21 mouse cellular contexts compared by ENCODE assay signal in genomic region chr19:16273021-16273420, GRCm38 (mm10).
DNase-seq lines count a peak whose midpoint lies in the region; ATAC-seq and TF ChIP-seq lines count a peak whose summit lies in the region.
"Had no signal": no experiment of that assay in that cellular context is flagged by ENCODE, and none has a peak within 500 bp of the region (broad histone marks: within the 10 kb centered on the region; RNA-seq: fewer than 3 reads in every experiment).

No protein-coding gene starts in this region.

- no peak for TF ChIP-seq POLR2A in lung, adult 2 months (IDR thresholded peaks at IDR 0.05; ENCODE audit: borderline replicate concordance, extremely low read depth, low read depth, low read length)

- H3K27me3 ChIP-seq in forebrain, embryonic 15.5 days, result no peaks in the 10 kb centered on the region
- no peaks in the 10 kb centered on the region for H3K27me3 ChIP-seq in forebrain, embryonic 10.5 days (ENCODE audit: poor library complexity, severe bottlenecking)
- H3K27me3 ChIP-seq in lung, postnatal 0 days (replicated peaks; ENCODE audit: insufficient read depth, low read length), result no peaks in the 10 kb centered on the region
- H3K27me3 ChIP-seq in neural tube, embryonic 14.5 days (ENCODE audit: control insufficient read depth, insufficient read depth, low read length), result no peaks in the 10 kb centered on the region
- H3K27me3 ChIP-seq in neural tube, embryonic 15.5 days (replicated peaks), result no peaks in the 10 kb centered on the region
- H3K27me3 ChIP-seq: heart, embryonic 15.5 days had no signal

- no peak for TF ChIP-seq EP300 in lung, postnatal 0 days (IDR thresholded peaks at IDR 0.05)

- H3K27ac ChIP-seq in forebrain, embryonic 15.5 days (replicated peaks), result no peak overlapping the region
- H3K27ac ChIP-seq in forebrain, embryonic 10.5 days, result no peak overlapping the region
- no peak overlapping the region for H3K27ac ChIP-seq in lung, postnatal 0 days (ENCODE audit: low read length)
- H3K27ac ChIP-seq in neural tube, embryonic 14.5 days (ENCODE audit: low read depth, low read length), result no peak overlapping the region
- no peak overlapping the region for H3K27ac ChIP-seq in neural tube, embryonic 15.5 days (replicated peaks)
- H3K27ac ChIP-seq: embryonic facial prominence, embryonic 10.5 days; heart, embryonic 15.5 days; hindbrain, embryonic 10.5 days had no signal

- no peak overlapping the region for H3K4me2 ChIP-seq in forebrain, embryonic 15.5 days (replicated peaks)
- H3K4me2 ChIP-seq in lung, postnatal 0 days (replicated peaks; ENCODE audit: low read depth, low read length), result no peak overlapping the region
- no peak overlapping the region for H3K4me2 ChIP-seq in neural tube, embryonic 14.5 days (ENCODE audit: low read depth, low read length)
- no peak overlapping the region for H3K4me2 ChIP-seq in neural tube, embryonic 15.5 days
- H3K4me2 ChIP-seq: heart, embryonic 11.5 days; heart, embryonic 15.5 days had no signal

- no peaks in the 10 kb centered on the region for H3K36me3 ChIP-seq in forebrain, embryonic 15.5 days
- H3K36me3 ChIP-seq in forebrain, embryonic 10.5 days (replicated peaks), result peaks cover 5% of the 10 kb centered on the region
- H3K36me3 ChIP-seq in lung, postnatal 0 days (ENCODE audit: insufficient read depth, low read length), result no peaks in the 10 kb centered on the region
- H3K36me3 ChIP-seq in neural tube, embryonic 14.5 days (ENCODE audit: control insufficient read depth, insufficient read depth, low read length), result no peaks in the 10 kb centered on the region
- H3K36me3 ChIP-seq in neural tube, embryonic 15.5 days, result no peaks in the 10 kb centered on the region
- H3K36me3 ChIP-seq: heart, embryonic 15.5 days had no signal

- H3K4me1 ChIP-seq in forebrain, embryonic 15.5 days, result peaks cover 10% of the 10 kb centered on the region; the same call in 1 of the 2 replicates
- peaks cover 18% of the 10 kb centered on the region for H3K4me1 ChIP-seq in forebrain, embryonic 10.5 days
- no peaks in the 10 kb centered on the region for H3K4me1 ChIP-seq in lung, postnatal 0 days (ENCODE audit: insufficient read depth, low read depth, low read length)
- peaks cover 13% of the 10 kb centered on the region for H3K4me1 ChIP-seq in lung, adult 2 months (ENCODE audit: control insufficient read depth, insufficient read depth, low read length)
- H3K4me1 ChIP-seq in neural tube, embryonic 14.5 days (ENCODE audit: control insufficient read depth, insufficient read depth, low read length), result 0 out of 2 replicates have a peak, but pooled peaks cover 2% of the 10 kb centered on the region
- H3K4me1 ChIP-seq in neural tube, embryonic 15.5 days, result 0 out of 2 replicates have a peak, but pooled peaks cover 10% of the 10 kb centered on the region

- TF ChIP-seq CTCF in lung, postnatal 0 days (IDR thresholded peaks at IDR 0.05), result no peak
- TF ChIP-seq CTCF in lung, adult 2 months (IDR thresholded peaks at IDR 0.05; ENCODE audit: insufficient read depth, low read length), result no peak

- 0 out of 2 replicates have a peak, but pooled peaks have one; percentile 13 for ATAC-seq in forebrain, embryonic 15.5 days (replicated peaks)
- peak; percentile 78 for ATAC-seq in lung, postnatal 0 days
- ATAC-seq in neural tube, embryonic 14.5 days (ENCODE audit: low read depth), result 0 out of 2 replicates have a peak, but pooled peaks have one; percentile 11
- no peak for ATAC-seq in neural tube, embryonic 15.5 days (ENCODE audit: low FRiP score)
- ATAC-seq: activated CD4-positive, CD25-positive, alpha-beta regulatory T cell, adult 4 months; forebrain, embryonic 14.5 days had no signal

- H3K9me3 ChIP-seq in forebrain, embryonic 15.5 days, result no peaks in the 10 kb centered on the region
- no peaks in the 10 kb centered on the region for H3K9me3 ChIP-seq in forebrain, embryonic 10.5 days
- H3K9me3 ChIP-seq in lung, postnatal 0 days (ENCODE audit: low read length), result no peaks in the 10 kb centered on the region
- H3K9me3 ChIP-seq in neural tube, embryonic 14.5 days (ENCODE audit: control insufficient read depth, low read length), result no peaks in the 10 kb centered on the region
- no peaks in the 10 kb centered on the region for H3K9me3 ChIP-seq in neural tube, embryonic 15.5 days (replicated peaks)
- H3K9me3 ChIP-seq: embryonic facial prominence, embryonic 10.5 days; heart, embryonic 15.5 days; hindbrain, embryonic 10.5 days had no signal

- no peak for DNase-seq in forebrain, embryonic 10.5 days (ENCODE audit: extremely low spot score, low spot score)
- peak; percentile 58 for DNase-seq in lung, postnatal 0 days (ENCODE audit: low spot score)
- no peak for DNase-seq in lung, adult 2 months
- no peak for DNase-seq in heart, adult 8-10 months (ENCODE audit: low spot score)
- no peak for DNase-seq in spleen, postnatal 4 days (ENCODE audit: low spot score in 2 of 2)
- DNase-seq: adrenal gland, postnatal 14 days; cerebellum, adult 11-12 months; cerebellum, adult 9-10 months; cerebellum, postnatal 25 days; gastrocnemius, postnatal 36 days; heart, adult 18-20 months; heart, postnatal 14 days had no signal

- H3K4me3 ChIP-seq in forebrain, embryonic 15.5 days, result no peak overlapping the region
- H3K4me3 ChIP-seq in forebrain, embryonic 10.5 days, result no peak overlapping the region
- H3K4me3 ChIP-seq in lung, postnatal 0 days (ENCODE audit: low read depth, low read length), result no peak overlapping the region
- no peak overlapping the region for H3K4me3 ChIP-seq in lung, adult 2 months (replicated peaks; ENCODE audit: extremely low read depth, low read depth, low read length)
- H3K4me3 ChIP-seq in neural tube, embryonic 14.5 days (ENCODE audit: low read depth, low read length), result no peak overlapping the region
- H3K4me3 ChIP-seq in neural tube, embryonic 15.5 days (replicated peaks), result no peak overlapping the region
- H3K4me3 ChIP-seq: embryonic facial prominence, embryonic 10.5 days; heart, embryonic 15.5 days; hindbrain, embryonic 10.5 days had no signal

- no peak overlapping the region for H3K9ac ChIP-seq in forebrain, embryonic 15.5 days (replicated peaks)
- no peak overlapping the region for H3K9ac ChIP-seq in lung, postnatal 0 days (replicated peaks; ENCODE audit: low read depth)
- no peak overlapping the region for H3K9ac ChIP-seq in neural tube, embryonic 14.5 days (replicated peaks; ENCODE audit: low read depth, low read length)
- no peak overlapping the region for H3K9ac ChIP-seq in neural tube, embryonic 15.5 days (replicated peaks)
- H3K9ac ChIP-seq: heart, embryonic 15.5 days had no signal

- 73% methylated on average over 4 of the region's 4 CpGs for WGBS in forebrain, embryonic 15.5 days
- 82% methylated on average over 4 of the region's 4 CpGs for WGBS in forebrain, embryonic 10.5 days
- WGBS in lung, postnatal 0 days, result 51% methylated on average over 4 of the region's 4 CpGs
- 56% methylated on average over 4 of the region's 4 CpGs for WGBS in lung, adult 2 months
- WGBS in neural tube, embryonic 14.5 days, result 81% methylated on average over 4 of the region's 4 CpGs
- 82% methylated on average over 4 of the region's 4 CpGs for WGBS in neural tube, embryonic 15.5 days
